Mouse (Mus musculus) E14TG2a.4 (cell line): ENCODE measurements around the gene Fat3.

Experiments used
- CTCF ChIP-seq: conservative IDR thresholded peaks from 2 replicates; pipeline ENCODE4 v1.5.1; 2014; ENCODE audit warnings: low read length
- NANOG ChIP-seq: IDR thresholded peaks from 2 replicates; pipeline ENCODE4 v1.6.1; 2014; ENCODE audit warnings: borderline replicate concordance, low read length, mixed read lengths
- POU5F1 ChIP-seq: IDR thresholded peaks from 2 replicates; pipeline ENCODE4 v1.6.1; 2014; ENCODE audit warnings: low read length, borderline replicate concordance

GRCm38 (mm10) chr9:16144684-16145083 lies 356.4 kb downstream of the Fat3 start:
- TF ChIP-seq CTCF (no peak), NANOG (no peak), POU5F1 (no peak)
